Mouse (Mus musculus): ENCODE measurements around the gene Sox11. TPM values are rescaled to one million over a fixed set of nuclear protein-coding genes. Genes with fewer than 3 reads are reported as not detected.

Gene Sox11
- polyA plus RNA-seq (2014; fragmentation: Nextera tagmentation; extraction: Ambion mirVana) = 62.0 and 72.7 TPM in 2 replicates

GRCm38 (mm10) chr12:27341871-27342690, at the start of gene Sox11:
Gene Sox11 (minus strand): TSS chr12:27342574.
- Histone ChIP-seq H3K4me2 (ENCODE audit: low read depth, low read length) (peak within 1 kb of the TSS; percentile 83), H3K9ac (ENCODE audit: low read depth, low read length) (peak within 1 kb of the TSS; percentile 94), H3K27ac (replicated peaks; ENCODE audit: low read depth, low read length) (peak within 1 kb of the TSS; percentile 98), H3K9me3 (ENCODE audit: control insufficient read depth, low read length) (no peaks in the 10 kb centered on the region), H3K36me3 (ENCODE audit: control insufficient read depth, insufficient read depth, low read length) (peaks cover 18% of the 10 kb centered on the region; the same call in 1 of the 2 replicates), H3K27me3 (replicated peaks; ENCODE audit: control insufficient read depth, insufficient read depth, low read length) (no peaks in the 10 kb centered on the region), H3K4me3 (ENCODE audit: low read depth, low read length) (peak within 1 kb of the TSS; percentile 82), H3K4me1 (ENCODE audit: control insufficient read depth, insufficient read depth, low read length) (peaks cover 15% of the 10 kb centered on the region)
- DNase-seq (ENCODE audit: low spot score) = peak; percentile 77
- ATAC-seq (ENCODE audit: low read depth) = peak; percentile 34
- under 1% methylated on average over 48 of the region's 95 CpGs for WGBS

GRCm38 (mm10) chr12:27391652-27392305, 49.4 kb upstream of the Sox11 start:
- Histone ChIP-seq H3K4me2 (ENCODE audit: low read depth, low read length) (no peak overlapping the region), H3K9ac (ENCODE audit: low read depth, low read length) (no peak overlapping the region), H3K9me3 (ENCODE audit: control insufficient read depth, low read length) (no peaks in the 10 kb centered on the region), H3K4me1 (ENCODE audit: control insufficient read depth, insufficient read depth, low read length) (peaks cover 10% of the 10 kb centered on the region), H3K36me3 (ENCODE audit: control insufficient read depth, insufficient read depth, low read length) (no peaks in the 10 kb centered on the region), H3K27me3 (replicated peaks; ENCODE audit: control insufficient read depth, insufficient read depth, low read length) (no peaks in the 10 kb centered on the region), H3K27ac (replicated peaks; ENCODE audit: low read depth, low read length) (no peak overlapping the region), H3K4me3 (ENCODE audit: low read depth, low read length) (no peak overlapping the region)
- WGBS = 26% methylated on average over 7 of the region's 7 CpGs
- ATAC-seq (ENCODE audit: low read depth) (peak; percentile 72), DNase-seq (ENCODE audit: low spot score) (peak; percentile 62)

GRCm38 (mm10) chr12:27390439-27390838, 48.1 kb upstream of the Sox11 start:
- Histone ChIP-seq H3K9me3 (ENCODE audit: control insufficient read depth, low read length) (no peaks in the 10 kb centered on the region), H3K4me1 (ENCODE audit: control insufficient read depth, insufficient read depth, low read length) (peaks cover 14% of the 10 kb centered on the region), H3K36me3 (ENCODE audit: control insufficient read depth, insufficient read depth, low read length) (no peaks in the 10 kb centered on the region), H3K9ac (ENCODE audit: low read depth, low read length) (no peak overlapping the region), H3K4me2 (ENCODE audit: low read depth, low read length) (no peak overlapping the region), H3K4me3 (ENCODE audit: low read depth, low read length) (no peak overlapping the region), H3K27ac (replicated peaks; ENCODE audit: low read depth, low read length) (no peak overlapping the region), H3K27me3 (replicated peaks; ENCODE audit: control insufficient read depth, insufficient read depth, low read length) (no peaks in the 10 kb centered on the region)
- DNase-seq (ENCODE audit: low spot score) (peak; percentile 17), ATAC-seq (ENCODE audit: low read depth) (peak; percentile 48)
- WGBS = 33% methylated on average over 3 of the region's 3 CpGs

DNA sequence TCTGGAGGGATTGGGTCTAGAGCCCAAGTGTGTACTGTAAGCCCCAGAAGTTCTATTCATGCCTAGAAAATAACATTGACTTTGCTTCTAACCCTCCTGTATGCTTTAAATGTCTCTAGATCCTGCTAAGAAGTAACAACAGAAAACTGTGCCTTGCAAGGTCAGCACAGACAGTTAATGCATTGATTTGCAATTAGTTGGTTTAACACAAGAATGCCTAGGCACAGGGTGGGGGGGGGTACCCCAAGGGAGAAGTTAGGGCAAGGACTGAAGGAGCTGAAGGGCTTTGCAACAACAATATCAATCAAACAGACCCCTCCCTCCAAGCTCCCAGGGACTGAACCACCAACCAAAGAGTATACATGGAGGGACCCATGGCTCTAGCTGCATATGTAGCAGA, 47.1 kb upstream of the Sox11 start:
- H3K36me3 ChIP-seq (ENCODE audit: control insufficient read depth, insufficient read depth, low read length) = no peaks in the 10 kb centered on the region
- no peak overlapping the region for H3K9ac ChIP-seq (ENCODE audit: low read depth, low read length)
- H3K4me2 ChIP-seq (ENCODE audit: low read depth, low read length) = no peak overlapping the region
- no peak overlapping the region for H3K4me3 ChIP-seq (ENCODE audit: low read depth, low read length)
- H3K27me3 ChIP-seq (replicated peaks; ENCODE audit: control insufficient read depth, insufficient read depth, low read length) = no peaks in the 10 kb centered on the region
- no peaks in the 10 kb centered on the region for H3K9me3 ChIP-seq (ENCODE audit: control insufficient read depth, low read length)
- ATAC-seq (ENCODE audit: low read depth) (no peak), DNase-seq (ENCODE audit: low spot score) (no peak)
- H3K4me1 ChIP-seq (ENCODE audit: control insufficient read depth, insufficient read depth, low read length) = peaks cover 14% of the 10 kb centered on the region
- no peak overlapping the region for H3K27ac ChIP-seq (replicated peaks; ENCODE audit: low read depth, low read length)

- Histone ChIP-seq H3K4me3 (ENCODE audit: low read depth, low read length) (no peak overlapping the region), H3K36me3 (ENCODE audit: control insufficient read depth, insufficient read depth, low read length) (no peaks in the 10 kb centered on the region), H3K27me3 (replicated peaks; ENCODE audit: control insufficient read depth, insufficient read depth, low read length) (no peaks in the 10 kb centered on the region), H3K9ac (ENCODE audit: low read depth, low read length) (no peak overlapping the region), H3K9me3 (ENCODE audit: control insufficient read depth, low read length) (no peaks in the 10 kb centered on the region), H3K4me1 (ENCODE audit: control insufficient read depth, insufficient read depth, low read length) (no peaks in the 10 kb centered on the region), H3K4me2 (ENCODE audit: low read depth, low read length) (no peak overlapping the region), H3K27ac (replicated peaks; ENCODE audit: low read depth, low read length) (no peak overlapping the region)
- no peak for ATAC-seq (ENCODE audit: low read depth)
- WGBS = 55% methylated on average over 3 of the region's 3 CpGs
- DNase-seq (ENCODE audit: low spot score) = no peak
Measured at GRCm38 (mm10) chr12:27372505-27372904, 30.1 kb upstream of the Sox11 start.

DNA sequence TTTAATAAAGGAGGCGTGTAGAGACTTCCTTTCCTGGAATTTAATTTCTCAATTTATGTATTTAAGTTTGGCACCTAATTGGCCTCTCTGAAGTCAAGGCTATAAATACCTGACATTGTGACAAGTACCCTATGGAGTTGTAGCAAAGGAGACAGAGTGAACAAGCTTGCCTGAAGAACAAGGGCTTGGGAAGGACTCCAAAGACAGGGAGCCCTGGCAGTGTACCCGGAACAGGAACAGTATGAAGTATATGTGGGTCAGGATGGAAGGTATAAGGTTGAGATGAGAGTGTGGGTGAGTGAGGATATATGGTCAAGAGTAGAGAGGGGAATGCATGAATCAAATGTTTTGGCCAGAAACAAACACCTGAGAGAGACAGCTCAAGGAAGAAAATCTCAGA, 28.4 kb upstream of the Sox11 start:
- H3K27me3 ChIP-seq (replicated peaks; ENCODE audit: control insufficient read depth, insufficient read depth, low read length) = no peaks in the 10 kb centered on the region
- ATAC-seq (ENCODE audit: low read depth) (no peak), DNase-seq (ENCODE audit: low spot score) (no peak)
- no peak overlapping the region for H3K27ac ChIP-seq (replicated peaks; ENCODE audit: low read depth, low read length)
- no peaks in the 10 kb centered on the region for H3K4me1 ChIP-seq (ENCODE audit: control insufficient read depth, insufficient read depth, low read length)
- WGBS = 73% methylated on average over 2 of the region's 2 CpGs
- H3K9ac ChIP-seq (ENCODE audit: low read depth, low read length) = no peak overlapping the region
- no peak overlapping the region for H3K4me3 ChIP-seq (ENCODE audit: low read depth, low read length)
- no peak overlapping the region for H3K4me2 ChIP-seq (ENCODE audit: low read depth, low read length)
- H3K36me3 ChIP-seq (ENCODE audit: control insufficient read depth, insufficient read depth, low read length) = no peaks in the 10 kb centered on the region
- H3K9me3 ChIP-seq (ENCODE audit: control insufficient read depth, low read length) = no peaks in the 10 kb centered on the region

GRCm38 (mm10) chr12:27367476-27367875, 25.1 kb upstream of the Sox11 start:
- 36% methylated on average over 2 of the region's 2 CpGs for whole genome bisulfite sequencing
- DNase-seq (ENCODE audit: low spot score) = no peak
- H3K4me1 ChIP-seq (ENCODE audit: control insufficient read depth, insufficient read depth, low read length) = no peaks in the 10 kb centered on the region
- H3K27ac ChIP-seq (replicated peaks; ENCODE audit: low read depth, low read length) = no peak overlapping the region
- H3K4me3 ChIP-seq (ENCODE audit: low read depth, low read length) = no peak overlapping the region
- H3K27me3 ChIP-seq (replicated peaks; ENCODE audit: control insufficient read depth, insufficient read depth, low read length) = no peaks in the 10 kb centered on the region
- no peak for ATAC-seq (ENCODE audit: low read depth)
- H3K36me3 ChIP-seq (ENCODE audit: control insufficient read depth, insufficient read depth, low read length) = no peaks in the 10 kb centered on the region
- no peak overlapping the region for H3K9ac ChIP-seq (ENCODE audit: low read depth, low read length)
- H3K4me2 ChIP-seq (ENCODE audit: low read depth, low read length) = no peak overlapping the region
- H3K9me3 ChIP-seq (ENCODE audit: control insufficient read depth, low read length) = no peaks in the 10 kb centered on the region

- Histone ChIP-seq H3K4me3 (ENCODE audit: low read depth, low read length) (no peak overlapping the region), H3K27ac (replicated peaks; ENCODE audit: low read depth, low read length) (no peak overlapping the region), H3K4me2 (ENCODE audit: low read depth, low read length) (no peak overlapping the region), H3K9ac (ENCODE audit: low read depth, low read length) (no peak overlapping the region), H3K4me1 (ENCODE audit: control insufficient read depth, insufficient read depth, low read length) (no peaks in the 10 kb centered on the region), H3K36me3 (ENCODE audit: control insufficient read depth, insufficient read depth, low read length) (no peaks in the 10 kb centered on the region), H3K27me3 (replicated peaks; ENCODE audit: control insufficient read depth, insufficient read depth, low read length) (no peaks in the 10 kb centered on the region), H3K9me3 (ENCODE audit: control insufficient read depth, low read length) (no peaks in the 10 kb centered on the region)
- DNase-seq (ENCODE audit: low spot score) (no peak), ATAC-seq (ENCODE audit: low read depth) (no peak)
- 75% methylated on average over 16 of the region's 16 CpGs for WGBS
Measured at GRCm38 (mm10) chr12:27363840-27364640, 21.7 kb upstream of the Sox11 start.

Data from embryonic facial prominence, embryonic 14.5 days (tissue).